Mouse (Mus musculus) testis, adult 10 weeks (tissue): ENCODE data around the gene Snrpb2. TPM values are rescaled to one million over a fixed set of nuclear protein-coding genes. Genes with fewer than 3 reads are reported as not detected.

Experiments used
- polyA plus RNA-seq: library from polyadenylated mRNA; stranded (reverse); fragments of 350-450 nt; fragmentation: Illumina TruSeq; extraction: RNeasy Lipid Tissue Mini Kit (QIAGEN cat#74804); gene quantifications from one replicate; pipeline ENCODE4 v1.2.3, GENCODE M21; 2014; ENCODE audit warnings: low read depth, low replicate concordance

Snrpb2 gene
- polyA plus RNA-seq, result 183 TPM

GRCm38 (mm10) chr2:143062812-143063792, at the start of gene Snrpb2:
TSS of gene Snrpb2 (plus strand) at chr2:143063039.

GRCm38 (mm10) chr2:143078198-143078851, 15.5 kb downstream of the Snrpb2 start, which contains the start of gene Otor:
TSS of gene Otor (plus strand) at chr2:143078473.

Other genes with a start within 250 kb of the Snrpb2 start
- 23.9 TPM for gene Kif16b, start 161.5 kb upstream of the Snrpb2 start, polyA plus RNA-seq
- not detected for gene Otor, start 15.4 kb downstream of the Snrpb2 start, polyA plus RNA-seq